Mouse (Mus musculus) adrenal gland, postnatal 25 days (tissue): ENCODE measurements around the gene Anapc11. TPM values are rescaled to one million over a fixed set of nuclear protein-coding genes. Genes with fewer than 3 reads are reported as not detected.

ENCODE experiments used
- DNase-seq: peaks from one replicate; pipeline ENCODE4 v3.0.0; 2021; ENCODE audit warnings: mixed read lengths
- microRNA-seq, 2 experiments: library from miRNA; unstranded; fragments of <30 nt; microRNA quantifications; one replicate each; pipeline ENCODE4 v1.2.0; 2021
- total RNA-seq: library from RNA; stranded (reverse); gene quantifications from 2 replicates; pipeline ENCODE4 v1.2.3, GENCODE M21; 2021

The Anapc11 gene
- total RNA-seq, 1 experiment from 2014 or later, result 102 TPM

DNA sequence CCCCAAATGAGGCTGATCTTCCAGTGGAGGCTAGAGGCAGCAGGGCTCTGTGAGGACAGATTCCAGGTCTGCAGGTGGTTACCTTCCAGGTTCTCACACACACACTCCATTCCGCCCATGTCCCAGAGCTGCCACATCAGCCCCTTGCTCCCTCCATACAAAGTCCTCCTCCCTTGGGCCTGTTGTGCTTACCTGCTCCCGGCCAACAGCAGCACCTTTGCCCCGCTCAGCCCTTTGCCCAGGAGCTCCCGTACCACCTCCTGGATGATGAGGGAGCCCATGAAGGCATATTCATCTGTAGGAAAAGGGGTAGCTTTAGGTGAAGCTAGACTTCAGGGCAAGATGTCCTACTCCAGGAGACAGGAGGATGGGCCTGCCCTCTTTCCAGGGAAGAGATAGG is 59.1 kb downstream of the Anapc11 start:
- DNase-seq, result no peak

Small RNA genes lying within 50 kb of the gene (microRNA-seq; reads per million reads assigned to microRNA genes)
- gene Mir6936, result 0 to 0.36 reads per million in 2 experiments

Other genes with a start within 250 kb of the Anapc11 start
- gene Actg1, start 249.9 kb upstream of the Anapc11 start, total RNA-seq, result 1,036 and 1,352 TPM in 2 replicates
- 0.79 TPM in 1 of 2 replicates, not detected in the other for gene Fscn2, start 236.9 kb upstream of the Anapc11 start, total RNA-seq
- 35.8 and 55.1 TPM in 2 replicates for gene Faap100, start 219.7 kb upstream of the Anapc11 start, total RNA-seq
- gene Nploc4, start 160.7 kb upstream of the Anapc11 start, total RNA-seq, result 83.9 and 98.7 TPM in 2 replicates
- 7.3 TPM in 1 of 2 replicates, not detected in the other for gene Tspan10, start 155.8 kb upstream of the Anapc11 start, total RNA-seq
- gene Pde6g, start 144.9 kb upstream of the Anapc11 start, total RNA-seq, result 0.27 TPM in 1 of 2 replicates, not detected in the other
- gene Oxld1, start 140.4 kb upstream of the Anapc11 start, total RNA-seq, result 33.8 and 41.3 TPM in 2 replicates
- gene Ccdc137, start 140.3 kb upstream of the Anapc11 start, total RNA-seq, result 24.2 and 27.6 TPM in 2 replicates
- 22.6 and 22.8 TPM in 2 replicates for gene Arl16, start 130.8 kb upstream of the Anapc11 start, total RNA-seq
- gene Mrpl12, start 113.8 kb upstream of the Anapc11 start, total RNA-seq, result 96.3 and 104 TPM in 2 replicates
- 102 and 151 TPM in 2 replicates for gene Slc25a10, start 106.6 kb upstream of the Anapc11 start, total RNA-seq
- gene Gcgr, start 67.7 kb upstream of the Anapc11 start, total RNA-seq, result 1.0 and 3.5 TPM in 2 replicates
- 67.5 and 75.4 TPM in 2 replicates for gene Mcrip1, start 48.7 kb upstream of the Anapc11 start, total RNA-seq
- gene Ppp1r27, start 47.3 kb upstream of the Anapc11 start, total RNA-seq, result 1.4 TPM in 1 of 2 replicates, not detected in the other
- 407 and 486 TPM in 2 replicates for gene P4hb, start 25.2 kb upstream of the Anapc11 start, total RNA-seq
- 333 and 334 TPM in 2 replicates for gene Arhgdia, start 16.8 kb upstream of the Anapc11 start, total RNA-seq
- gene Alyref, start 56 bp upstream of the Anapc11 start, total RNA-seq, result 101 and 105 TPM in 2 replicates
- gene Npb, start 10.1 kb downstream of the Anapc11 start, total RNA-seq, result 3.1 TPM in 1 of 2 replicates, not detected in the other
- gene Pcyt2, start 19.5 kb downstream of the Anapc11 start, total RNA-seq, result 344 and 351 TPM in 2 replicates
- 82.5 and 103 TPM in 2 replicates for gene Sirt7, start 26.8 kb downstream of the Anapc11 start, total RNA-seq
- gene Mafg, start 35.2 kb downstream of the Anapc11 start, total RNA-seq, result 69.7 and 76.5 TPM in 2 replicates
- 1.3 TPM in 2 replicates for gene Pycr1, start 45.3 kb downstream of the Anapc11 start, total RNA-seq
- not detected in 2 replicates for gene Myadml2, start 49.7 kb downstream of the Anapc11 start, total RNA-seq
- gene Notum, start 62.8 kb downstream of the Anapc11 start, total RNA-seq, result 9.4 and 12.1 TPM in 2 replicates
- gene Aspscr1, start 74.6 kb downstream of the Anapc11 start, total RNA-seq, result 83.4 and 112 TPM in 2 replicates
- gene Cenpx, start 115.3 kb downstream of the Anapc11 start, total RNA-seq, result 52.6 and 54.2 TPM in 2 replicates
- 40.9 and 46.8 TPM in 2 replicates for gene Lrrc45, start 115.5 kb downstream of the Anapc11 start, total RNA-seq
- 5.6 and 10.0 TPM in 2 replicates for gene Rac3, start 123.0 kb downstream of the Anapc11 start, total RNA-seq
- gene Dcxr, start 128.9 kb downstream of the Anapc11 start, total RNA-seq, result 59.0 and 82.3 TPM in 2 replicates
- gene Cbr2, start 133.7 kb downstream of the Anapc11 start, total RNA-seq, result 1.9 and 3.7 TPM in 2 replicates
- gene Hmga1b, start 164.4 kb downstream of the Anapc11 start, total RNA-seq, result 11.4 and 18.7 TPM in 2 replicates
- gene Rfng, start 185.8 kb downstream of the Anapc11 start, total RNA-seq, result 21.3 and 23.9 TPM in 2 replicates
- gene Gps1, start 185.9 kb downstream of the Anapc11 start, total RNA-seq, result 120 and 131 TPM in 2 replicates
- 62.7 and 65.8 TPM in 2 replicates for gene Dus1l, start 198.0 kb downstream of the Anapc11 start, total RNA-seq
- 1,301 and 1,518 TPM in 2 replicates for gene Fasn, start 226.1 kb downstream of the Anapc11 start, total RNA-seq